Mouse (Mus musculus): ENCODE data around the gene Lactbl1. TPM values are rescaled to one million over a fixed set of nuclear protein-coding genes. Genes with fewer than 3 reads are reported as not detected.

The Lactbl1 gene
- 0.20 and 0.47 TPM in 2 replicates for polyA plus RNA-seq (2012; rRNA removed)

- TF ChIP-seq POLR2A (IDR thresholded peaks at IDR 0.05; ENCODE audit: control insufficient read depth, low read depth, low read length) (no peak), CTCF (IDR thresholded peaks at IDR 0.05; ENCODE audit: control insufficient read depth, insufficient read depth, insufficient replicate concordance, low read depth, low read length) (no peak)
- Histone ChIP-seq H3K27ac (ENCODE audit: control insufficient read depth, insufficient read depth, low read depth, low read length) (no peak within 1 kb of the TSS), H3K27me3 (ENCODE audit: control insufficient read depth, insufficient read depth, low read length) (no peaks in the 10 kb centered on the region), H3K4me3 (ENCODE audit: control insufficient read depth, low read depth, low read length) (no peak within 1 kb of the TSS), H3K4me1 (ENCODE audit: control insufficient read depth, insufficient read depth, low read length) (no peaks in the 10 kb centered on the region), H3K36me3 (ENCODE audit: control insufficient read depth, insufficient read depth, low read length) (no peaks in the 10 kb centered on the region)
Measured at GRCm38 (mm10) chr4:136622388-136622787, at the start of gene Lactbl1. Gene Lactbl1, plus strand, starts transcription at chr4:136622621.

GRCm38 (mm10) chr4:136581885-136582284 lies 40.5 kb upstream of the Lactbl1 start:
- H3K4me3 ChIP-seq (ENCODE audit: control insufficient read depth, low read depth, low read length), result no peak overlapping the region
- H3K4me1 ChIP-seq (ENCODE audit: control insufficient read depth, insufficient read depth, low read length), result no peaks in the 10 kb centered on the region; the same call in 1 of the 2 replicates
- TF ChIP-seq CTCF (IDR thresholded peaks at IDR 0.05; ENCODE audit: control insufficient read depth, insufficient read depth, insufficient replicate concordance, low read depth, low read length) (no peak), POLR2A (IDR thresholded peaks at IDR 0.05; ENCODE audit: control insufficient read depth, low read depth, low read length) (no peak)
- H3K27ac ChIP-seq (ENCODE audit: control insufficient read depth, insufficient read depth, low read depth, low read length), result no peak overlapping the region
- H3K27me3 ChIP-seq (ENCODE audit: control insufficient read depth, insufficient read depth, low read length), result no peaks in the 10 kb centered on the region
- H3K36me3 ChIP-seq (ENCODE audit: control insufficient read depth, insufficient read depth, low read length), result no peaks in the 10 kb centered on the region

- Histone ChIP-seq H3K27me3 (ENCODE audit: control insufficient read depth, insufficient read depth, low read length) (no peaks in the 10 kb centered on the region), H3K27ac (ENCODE audit: control insufficient read depth, insufficient read depth, low read depth, low read length) (no peak overlapping the region), H3K4me1 (ENCODE audit: control insufficient read depth, insufficient read depth, low read length) (no peaks in the 10 kb centered on the region; the same call in 1 of the 2 replicates), H3K4me3 (ENCODE audit: control insufficient read depth, low read depth, low read length) (no peak overlapping the region), H3K36me3 (ENCODE audit: control insufficient read depth, insufficient read depth, low read length) (no peaks in the 10 kb centered on the region)
- TF ChIP-seq CTCF (IDR thresholded peaks at IDR 0.05; ENCODE audit: control insufficient read depth, insufficient read depth, insufficient replicate concordance, low read depth, low read length), result no peak
- no peak for TF ChIP-seq POLR2A (IDR thresholded peaks at IDR 0.05; ENCODE audit: control insufficient read depth, low read depth, low read length)
Measured at GRCm38 (mm10) chr4:136587221-136587827, 35.1 kb upstream of the Lactbl1 start.

- H3K4me1 ChIP-seq (ENCODE audit: control insufficient read depth, insufficient read depth, low read length), result no peaks in the 10 kb centered on the region; the same call in 1 of the 2 replicates
- H3K4me3 ChIP-seq (ENCODE audit: control insufficient read depth, low read depth, low read length), result no peak overlapping the region
- no peak for TF ChIP-seq CTCF (IDR thresholded peaks at IDR 0.05; ENCODE audit: control insufficient read depth, insufficient read depth, insufficient replicate concordance, low read depth, low read length)
- no peak for TF ChIP-seq POLR2A (IDR thresholded peaks at IDR 0.05; ENCODE audit: control insufficient read depth, low read depth, low read length)
- no peaks in the 10 kb centered on the region for H3K27me3 ChIP-seq (ENCODE audit: control insufficient read depth, insufficient read depth, low read length)
- H3K36me3 ChIP-seq (ENCODE audit: control insufficient read depth, insufficient read depth, low read length), result no peaks in the 10 kb centered on the region
- no peak overlapping the region for H3K27ac ChIP-seq (ENCODE audit: control insufficient read depth, insufficient read depth, low read depth, low read length)
Measured at GRCm38 (mm10) chr4:136588003-136588402, 34.4 kb upstream of the Lactbl1 start.

GRCm38 (mm10) chr4:136592111-136592510 lies 30.3 kb upstream of the Lactbl1 start:
- no peaks in the 10 kb centered on the region for H3K27me3 ChIP-seq (ENCODE audit: control insufficient read depth, insufficient read depth, low read length)
- H3K4me1 ChIP-seq (ENCODE audit: control insufficient read depth, insufficient read depth, low read length), result no peaks in the 10 kb centered on the region; the same call in 1 of the 2 replicates
- no peak overlapping the region for H3K4me3 ChIP-seq (ENCODE audit: control insufficient read depth, low read depth, low read length)
- no peaks in the 10 kb centered on the region for H3K36me3 ChIP-seq (ENCODE audit: control insufficient read depth, insufficient read depth, low read length)
- H3K27ac ChIP-seq (ENCODE audit: control insufficient read depth, insufficient read depth, low read depth, low read length), result no peak overlapping the region
- TF ChIP-seq CTCF (IDR thresholded peaks at IDR 0.05; ENCODE audit: control insufficient read depth, insufficient read depth, insufficient replicate concordance, low read depth, low read length), result no peak
- no peak for TF ChIP-seq POLR2A (IDR thresholded peaks at IDR 0.05; ENCODE audit: control insufficient read depth, low read depth, low read length)

- Histone ChIP-seq H3K4me3 (ENCODE audit: control insufficient read depth, low read depth, low read length) (no peak overlapping the region), H3K27me3 (ENCODE audit: control insufficient read depth, insufficient read depth, low read length) (no peaks in the 10 kb centered on the region), H3K27ac (ENCODE audit: control insufficient read depth, insufficient read depth, low read depth, low read length) (no peak overlapping the region), H3K4me1 (ENCODE audit: control insufficient read depth, insufficient read depth, low read length) (no peaks in the 10 kb centered on the region; the same call in 1 of the 2 replicates), H3K36me3 (ENCODE audit: control insufficient read depth, insufficient read depth, low read length) (no peaks in the 10 kb centered on the region)
- TF ChIP-seq CTCF (IDR thresholded peaks at IDR 0.05; ENCODE audit: control insufficient read depth, insufficient read depth, insufficient replicate concordance, low read depth, low read length), result no peak
- TF ChIP-seq POLR2A (IDR thresholded peaks at IDR 0.05; ENCODE audit: control insufficient read depth, low read depth, low read length), result no peak
Measured at GRCm38 (mm10) chr4:136594006-136594405, 28.4 kb upstream of the Lactbl1 start.

GRCm38 (mm10) chr4:136595221-136595620 lies 27.2 kb upstream of the Lactbl1 start:
- H3K27me3 ChIP-seq (ENCODE audit: control insufficient read depth, insufficient read depth, low read length), result no peaks in the 10 kb centered on the region
- H3K27ac ChIP-seq (ENCODE audit: control insufficient read depth, insufficient read depth, low read depth, low read length), result no peak overlapping the region
- no peak overlapping the region for H3K4me3 ChIP-seq (ENCODE audit: control insufficient read depth, low read depth, low read length)
- TF ChIP-seq CTCF (IDR thresholded peaks at IDR 0.05; ENCODE audit: control insufficient read depth, insufficient read depth, insufficient replicate concordance, low read depth, low read length), result no peak
- TF ChIP-seq POLR2A (IDR thresholded peaks at IDR 0.05; ENCODE audit: control insufficient read depth, low read depth, low read length), result no peak
- no peaks in the 10 kb centered on the region; the same call in 1 of the 2 replicates for H3K4me1 ChIP-seq (ENCODE audit: control insufficient read depth, insufficient read depth, low read length)
- no peaks in the 10 kb centered on the region for H3K36me3 ChIP-seq (ENCODE audit: control insufficient read depth, insufficient read depth, low read length)

Data from testis, adult 2 months (tissue).